7 mouse cellular contexts compared by ENCODE assay signal in genomic region chr7:28788307-28789195, GRCm38 (mm10). TPM values are rescaled to one million over a fixed set of nuclear protein-coding genes. Genes with fewer than 3 reads are reported as not detected.
DNase-seq lines count a peak whose midpoint lies in the region; ATAC-seq and TF ChIP-seq lines count a peak whose summit lies in the region.

Rinl (plus strand) TSS chr7:28788969.

- dilution Hi-C loops in CH12.LX (cut with MboI; ENCODE audit: extremely low pct_ligation_motif_present, extremely low pct_unique_long_range_greater_than_20kb, low sequenced_read_pairs) = no loop called here

- no peaks in the 10 kb centered on the region for H3K79me2 ChIP-seq in CH12.LX (replicated peaks; ENCODE audit: control insufficient read depth, extremely low read depth, insufficient read depth, poor library complexity, severe bottlenecking)

- WGBS in liver, embryonic 11.5 days = 56% methylated on average over 5 of the region's 5 CpGs
- 84% methylated on average over 5 of the region's 5 CpGs for WGBS in forebrain, postnatal 0 days

- peak within 1 kb of the TSS; percentile 69 for H3K4me2 ChIP-seq in CH12.LX (ENCODE audit: insufficient read depth, low read depth, poor library complexity, severe bottlenecking)
- no peak within 1 kb of the TSS; the same call in 1 of the 2 replicates for H3K4me2 ChIP-seq in liver, embryonic 11.5 days
- no peak within 1 kb of the TSS for H3K4me2 ChIP-seq in forebrain, postnatal 0 days (ENCODE audit: low read depth)

- TF ChIP-seq EP300 in CH12.LX (IDR thresholded peaks at IDR 0.05; ENCODE audit: low read length) = peak; percentile 83

- no peaks in the 10 kb centered on the region for H3K27me3 ChIP-seq in CH12.LX (replicated peaks)
- no peaks in the 10 kb centered on the region for H3K27me3 ChIP-seq in liver, embryonic 11.5 days (replicated peaks; ENCODE audit: control insufficient read depth, insufficient read depth, low read length)
- H3K27me3 ChIP-seq in forebrain, postnatal 0 days (ENCODE audit: insufficient read depth, low read length) = no peaks in the 10 kb centered on the region

- H3K9me3 ChIP-seq in CH12.LX (replicated peaks; ENCODE audit: low read length) = no peaks in the 10 kb centered on the region
- no peaks in the 10 kb centered on the region for H3K9me3 ChIP-seq in liver, embryonic 11.5 days (ENCODE audit: control insufficient read depth, low read length)
- H3K9me3 ChIP-seq in forebrain, postnatal 0 days (ENCODE audit: low read length) = no peaks in the 10 kb centered on the region

- TF ChIP-seq RAD21 in CH12.LX (IDR thresholded peaks at IDR 0.05; ENCODE audit: low read depth, low read length) = no peak

- in situ Hi-C loops in CH12.LX (cut with MboI; ENCODE audit: low pct_ligation_motif_present, low pct_unique_long_range_greater_than_20kb, low sequenced_read_pairs) = loop anchor here (25.0 kb wide), 1 partner anchor 249 kb away; no protein-coding TSS in a partner anchor

- H3K27ac ChIP-seq in CH12.LX (ENCODE audit: insufficient read depth, low read depth) = peak within 1 kb of the TSS; percentile 92
- no peak within 1 kb of the TSS for H3K27ac ChIP-seq in bone marrow macrophage, adult 2 months (ENCODE audit: insufficient read depth, low read depth, low read length)
- no peak within 1 kb of the TSS for H3K27ac ChIP-seq in liver, embryonic 11.5 days (ENCODE audit: low read depth, low read length)
- no peak within 1 kb of the TSS for H3K27ac ChIP-seq in forebrain, postnatal 0 days (ENCODE audit: low read depth, low read length)

- ATAC-seq in liver, embryonic 11.5 days (replicated peaks; ENCODE audit: low FRiP score) = no peak
- no peak for ATAC-seq in forebrain, postnatal 0 days

- peak within 1 kb of the TSS; percentile 40 for H3K9ac ChIP-seq in CH12.LX (ENCODE audit: insufficient read depth, low read depth)
- no peak within 1 kb of the TSS for H3K9ac ChIP-seq in liver, embryonic 11.5 days (ENCODE audit: low read depth, low read length)
- no peak within 1 kb of the TSS for H3K9ac ChIP-seq in forebrain, postnatal 0 days

- H3K36me3 ChIP-seq in CH12.LX (replicated peaks in 1 of 2; ENCODE audit: control insufficient read depth in 1 of 2, insufficient read depth in 1 of 2, low read length in 1 of 2) = peaks cover 15 to 43% of the 10 kb centered on the region in 2 experiments
- 0 out of 2 replicates have a peak, but pooled peaks cover 2% of the 10 kb centered on the region for H3K36me3 ChIP-seq in liver, embryonic 11.5 days (ENCODE audit: control insufficient read depth, insufficient read depth, low read length)
- H3K36me3 ChIP-seq in forebrain, postnatal 0 days (ENCODE audit: insufficient read depth) = peaks cover 21% of the 10 kb centered on the region

- DNase-seq in CH12.LX (ENCODE audit: extremely low read depth) = peak; percentile 92
- DNase-seq in liver, embryonic 11.5 days (ENCODE audit: low spot score) = no peak
- peak; percentile 39 to 81 for DNase-seq in spleen, postnatal 10 days (ENCODE audit: low spot score in 2 of 2)
- DNase-seq in layer of hippocampus, postnatal 25 days (ENCODE audit: extremely low spot score in 1 of 2, low spot score in 1 of 2) = no peak
- DNase-seq in forebrain, postnatal 0 days = no peak
- no peak for DNase-seq in right cerebral cortex, postnatal 10 days (ENCODE audit: low spot score in 2 of 2)

- H3K4me3 ChIP-seq in CH12.LX (replicated peaks in 1 of 3; ENCODE audit: low read depth in 2 of 3, low read length in 2 of 3, poor library complexity in 1 of 3) = peak within 1 kb of the TSS; percentile 12 to 38 (median 30)
- no peak within 1 kb of the TSS for H3K4me3 ChIP-seq in bone marrow macrophage, adult 2 months (ENCODE audit: insufficient read depth, low read length)
- no peak within 1 kb of the TSS for H3K4me3 ChIP-seq in liver, embryonic 11.5 days (ENCODE audit: low read depth, low read length)
- no peak within 1 kb of the TSS for H3K4me3 ChIP-seq in forebrain, postnatal 0 days (ENCODE audit: low read depth, low read length)

- peak; percentile 70 for TF ChIP-seq POLR2A in CH12.LX (IDR thresholded peaks at IDR 0.05; ENCODE audit: low read depth, low read length)
- no peak for TF ChIP-seq POLR2A in bone marrow macrophage, adult 2 months (IDR thresholded peaks at IDR 0.05; ENCODE audit: borderline replicate concordance, low read depth, low read length)

- TF ChIP-seq CTCF in CH12.LX (conservative IDR thresholded peaks at IDR 0.05 in 1 of 2, IDR thresholded peaks at IDR 0.05 in 1 of 2; ENCODE audit: low read depth in 2 of 2, low read length in 2 of 2) = no peak
- no peak for TF ChIP-seq CTCF in bone marrow macrophage, adult 2 months (IDR thresholded peaks at IDR 0.05; ENCODE audit: low read depth, low read length)
- no peak for TF ChIP-seq CTCF in forebrain, postnatal 0 days (IDR thresholded peaks at IDR 0.05; ENCODE audit: low read depth)

- peaks cover 39 to 93% of the 10 kb centered on the region in 2 experiments for H3K4me1 ChIP-seq in CH12.LX (ENCODE audit: control insufficient read depth in 1 of 2, insufficient read depth in 2 of 2)
- H3K4me1 ChIP-seq in bone marrow macrophage, adult 2 months (ENCODE audit: control insufficient read depth, insufficient read depth, low read length) = peaks cover 10% of the 10 kb centered on the region
- peaks cover 7% of the 10 kb centered on the region for H3K4me1 ChIP-seq in liver, embryonic 11.5 days (replicated peaks; ENCODE audit: control insufficient read depth, insufficient read depth, low read length)
- no peaks in the 10 kb centered on the region for H3K4me1 ChIP-seq in forebrain, postnatal 0 days (ENCODE audit: insufficient read depth)

TF ChIP-seq in CH12.LX, 34 proteins besides CTCF, POLR2A, EP300 and RAD21 (continues in another document):
- TF ChIP-seq RCOR1 (conservative IDR thresholded peaks at IDR 0.05; ENCODE audit: low read depth, low read length) (no peak; the same call in 1 of the 2 replicates), CHD2 (IDR thresholded peaks at IDR 0.05; ENCODE audit: low read length) (peak; percentile 45), NELFE (IDR thresholded peaks at IDR 0.05; ENCODE audit: low read depth, low read length) (peak; percentile 58; the same call in 1 of the 2 replicates), ZMIZ1 (IDR thresholded peaks at IDR 0.05; ENCODE audit: low read depth, low read length) (peak; percentile 54; the same call in 1 of the 2 replicates), BHLHE40 (IDR thresholded peaks at IDR 0.05; ENCODE audit: low read depth, low read length) (peak; percentile 1; the same call in 1 of the 2 replicates), SIN3A (IDR thresholded peaks at IDR 0.05; ENCODE audit: low read length) (peak; percentile 36; the same call in 1 of the 2 replicates), TBP (conservative IDR thresholded peaks at IDR 0.05; ENCODE audit: low read depth, low read length) (no peak; the same call in 1 of the 2 replicates), NRF1 (IDR thresholded peaks at IDR 0.05; ENCODE audit: low read depth, low read length) (peak; percentile 7; the same call in 1 of the 2 replicates), CHD1 (IDR thresholded peaks at IDR 0.05; ENCODE audit: low read depth, low read length) (peak; percentile 89; the same call in 1 of the 2 replicates), ELF1 (IDR thresholded peaks at IDR 0.05; ENCODE audit: low read depth, low read length) (peak; percentile 84), MXI1 (IDR thresholded peaks at IDR 0.05; ENCODE audit: low read depth, low read length) (peak; percentile 45; the same call in 1 of the 2 replicates), MEF2A (IDR thresholded peaks at IDR 0.05; ENCODE audit: borderline replicate concordance, low read depth, low read length) (peak; percentile 85), KAT2A (IDR thresholded peaks at IDR 0.05; ENCODE audit: insufficient replicate concordance, low read length) (peak; percentile 66; the same call in 1 of the 2 replicates), JUND (conservative IDR thresholded peaks at IDR 0.05; ENCODE audit: low read depth, low read length) (no peak), HCFC1 (IDR thresholded peaks at IDR 0.05; ENCODE audit: low read depth, low read length) (0 out of 2 replicates have a peak, but pooled peaks have one; percentile 54), UBTF (IDR thresholded peaks at IDR 0.05; ENCODE audit: low read depth, low read length) (no peak), MYC (IDR thresholded peaks at IDR 0.05; ENCODE audit: low read depth, low read length) (no peak), JUN (IDR thresholded peaks at IDR 0.05; ENCODE audit: insufficient read depth, low read depth, low read length) (no peak), TCF12 (IDR thresholded peaks at IDR 0.05; ENCODE audit: low read depth, low read length) (peak; percentile 99), ZC3H11A (IDR thresholded peaks at IDR 0.05; ENCODE audit: low read depth, low read length) (no peak), POLR2AphosphoS2 (IDR thresholded peaks at IDR 0.05; ENCODE audit: low read depth, low read length) (peak; percentile 72), IRF4 (IDR thresholded peaks at IDR 0.05; ENCODE audit: low read depth, low read length) (peak; percentile 96), ZKSCAN1 (IDR thresholded peaks at IDR 0.05; ENCODE audit: borderline replicate concordance, low read depth, low read length) (no peak), MAFK (IDR thresholded peaks at IDR 0.05; ENCODE audit: insufficient replicate concordance, low read length) (0 out of 2 replicates have a peak, but pooled peaks have one; percentile 48), ETS1 (conservative IDR thresholded peaks at IDR 0.05; ENCODE audit: low read depth, low read length) (peak; percentile 91), USF2 (conservative IDR thresholded peaks at IDR 0.05; ENCODE audit: low read depth, low read length) (no peak), PAX5 (IDR thresholded peaks at IDR 0.05; ENCODE audit: low read length) (no peak), USF1 (IDR thresholded peaks at IDR 0.05; ENCODE audit: low read depth, low read length) (no peak), ZNF384 (IDR thresholded peaks at IDR 0.05; ENCODE audit: low read depth, low read length) (no peak), MAZ (IDR thresholded peaks at IDR 0.05; ENCODE audit: low read depth, low read length) (peak; percentile 41; the same call in 1 of the 2 replicates), MAX (IDR thresholded peaks at IDR 0.05; ENCODE audit: low read length) (no peak), SMC3 (IDR thresholded peaks at IDR 0.05; ENCODE audit: low read depth, low read length) (no peak)

RNA-seq across cellular contexts. Expression of gene Rinl, which starts in this region (rescaled TPM):
- total RNA-seq in CH12.LX (2012; rRNA removed) (60.9 and 65.5 TPM in 2 replicates), CH12.LX (2014; rRNA removed) (41.5 and 46.1 TPM in 2 replicates)
- polyA plus RNA-seq in CH12.LX (2012; ENCODE audit: insufficient read length, low read depth) = 60.6 and 61.8 TPM in 2 replicates
- 33.3 and 36.4 TPM in 2 replicates for polyA plus RNA-seq in bone marrow macrophage, adult 2 months (2012; ENCODE audit: insufficient read depth, insufficient read length, missing spikeins)
- polyA plus RNA-seq in liver, embryonic 11.5 days (2014; fragmentation: Nextera tagmentation; extraction: Ambion mirVana) = 21.7 and 23.1 TPM in 2 replicates
- 1 to 10 TPM; 2.6 to 3.0 TPM for total RNA-seq in layer of hippocampus, postnatal 25 days (2021)
- 2.1 and 2.2 TPM in 2 replicates for total RNA-seq in forebrain, postnatal 0 days (2014; rRNA removed)
- 1.6 TPM in 2 replicates for polyA plus RNA-seq in forebrain, postnatal 0 days (2015; fragmentation: Nextera tagmentation; extraction: Ambion mirVana)

Comparison
In these comparisons a context has a peak if more than half of its experiments do, and no peak if none do; other contexts are left out.
1. RNA of gene Rinl (total RNA-seq): 41.5 to 65.5 TPM in CH12.LX; 2.6 to 3.0 TPM in layer of hippocampus, postnatal 25 days and 2.1 to 2.2 TPM in forebrain, postnatal 0 days; every median in the first group is over 10 times any median in the second.
2. DNase-seq: peak in CH12.LX (single experiment) and spleen, postnatal 10 days (2 of 2); none in liver, embryonic 11.5 days (single experiment), layer of hippocampus, postnatal 25 days (0 of 2), forebrain, postnatal 0 days (single experiment) and right cerebral cortex, postnatal 10 days (0 of 2).
3. H3K4me3 ChIP-seq: peak in CH12.LX (3 of 3); none in bone marrow macrophage, adult 2 months (single experiment), liver, embryonic 11.5 days (single experiment) and forebrain, postnatal 0 days (single experiment).